Mouse (Mus musculus) kidney, postnatal 4 days (tissue): ENCODE results near the gene Gm28043.
"Not testable (repeated sequence)": the region's sequence is repeated elsewhere in the genome, so short reads cannot be mapped to it uniquely, and the experiment has no call there.

Experiments
- DNase-seq, 2 experiments: peaks; one replicate each; pipeline ENCODE4 v3.0.0; 2021; ENCODE audit warnings: mixed read lengths in 2 of 2

Gene Gm28043

DNA sequence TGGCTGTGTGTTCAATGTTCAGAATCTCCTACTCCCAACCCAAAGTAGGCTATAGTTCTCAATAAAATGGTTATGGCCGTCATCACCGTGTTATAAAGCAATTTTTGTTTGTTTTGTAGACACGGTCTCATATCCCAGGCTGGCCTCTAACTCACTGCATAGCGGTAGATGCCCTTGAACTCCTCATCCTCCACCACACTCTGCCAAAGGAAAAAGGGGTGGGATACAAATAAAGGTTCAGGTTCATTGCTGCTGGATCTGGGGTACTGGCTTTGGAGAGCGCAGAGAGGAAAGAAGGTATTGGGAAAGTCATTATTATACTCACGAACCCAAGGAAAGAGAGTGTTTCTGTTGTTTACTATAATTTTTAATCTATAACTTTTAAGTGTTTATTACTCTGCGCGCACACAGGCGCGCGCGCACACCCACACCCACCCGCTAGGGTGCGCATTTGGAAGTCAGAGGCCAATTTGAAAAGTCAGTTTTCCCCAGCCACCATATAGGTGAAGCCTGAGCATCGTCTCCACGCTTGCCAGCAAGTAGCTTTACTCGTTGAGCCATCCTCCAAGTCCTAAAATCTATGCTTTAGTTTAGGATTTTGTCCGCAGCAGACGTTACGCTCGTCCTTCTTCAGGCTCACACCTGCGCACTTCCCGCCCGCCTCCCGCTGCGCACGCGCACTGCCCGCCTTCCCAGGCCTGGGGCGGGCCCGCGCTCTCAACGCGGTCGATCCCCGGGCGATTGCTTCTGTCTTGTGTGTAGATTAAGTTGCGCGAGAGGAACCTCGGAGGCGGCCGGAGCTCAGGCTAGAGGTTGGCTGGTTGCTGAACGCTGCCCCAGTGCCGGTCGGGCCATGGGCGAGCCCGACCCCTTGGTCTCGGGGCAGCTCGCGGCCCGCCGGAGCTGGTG lies at the start of gene Gm28043, which contains the start of gene Rnf8:
TSS of gene Gm28043 (plus strand) at position 762 of the 909 bp plus-strand sequence.
TSS of gene Rnf8 (plus strand) at position 676 of the 909 bp plus-strand sequence.
- DNase-seq = peak; percentile 95 to 97

DNA sequence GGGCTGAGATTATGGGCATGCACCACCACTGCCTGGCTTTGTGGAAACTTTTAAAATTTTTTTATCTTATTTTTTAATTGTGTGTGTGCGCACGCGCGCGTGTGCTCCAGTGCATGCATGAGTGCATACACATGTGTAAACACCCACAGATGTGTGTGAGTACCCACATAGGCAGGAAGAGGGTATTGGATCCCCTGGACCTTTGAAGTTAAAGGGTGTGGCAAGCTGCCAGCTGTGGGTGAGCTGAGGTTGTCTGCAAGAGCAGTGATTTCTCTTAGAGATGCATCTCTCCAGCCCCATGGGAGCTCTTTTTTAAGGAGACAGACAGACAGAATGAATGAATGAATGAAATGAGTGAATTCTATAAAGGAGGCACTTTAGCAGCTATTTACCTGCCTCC lies 49.2 kb upstream of the Gm28043 start:
- DNase-seq = no peak

DNA sequence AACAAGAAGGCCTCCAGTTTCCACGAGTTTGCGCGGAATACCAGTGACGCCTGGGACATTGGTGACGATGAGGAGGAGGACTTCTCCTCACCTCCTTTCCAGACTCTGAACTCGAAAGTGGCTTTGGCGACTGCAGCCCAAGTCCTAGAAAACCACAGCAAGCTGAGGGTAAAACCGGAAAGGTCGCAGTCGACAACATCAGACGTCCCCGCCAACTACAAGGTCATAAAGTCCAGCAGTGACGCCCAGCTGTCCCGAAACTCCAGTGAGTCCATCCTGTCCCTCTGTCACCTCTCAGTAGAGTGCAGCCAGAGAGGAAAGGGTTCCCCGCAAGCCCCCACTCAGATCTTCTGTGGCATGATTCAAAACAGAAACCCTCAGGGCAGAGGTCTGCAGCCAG lies 46.2 kb upstream of the Gm28043 start:
- DNase-seq = no peak

DNA sequence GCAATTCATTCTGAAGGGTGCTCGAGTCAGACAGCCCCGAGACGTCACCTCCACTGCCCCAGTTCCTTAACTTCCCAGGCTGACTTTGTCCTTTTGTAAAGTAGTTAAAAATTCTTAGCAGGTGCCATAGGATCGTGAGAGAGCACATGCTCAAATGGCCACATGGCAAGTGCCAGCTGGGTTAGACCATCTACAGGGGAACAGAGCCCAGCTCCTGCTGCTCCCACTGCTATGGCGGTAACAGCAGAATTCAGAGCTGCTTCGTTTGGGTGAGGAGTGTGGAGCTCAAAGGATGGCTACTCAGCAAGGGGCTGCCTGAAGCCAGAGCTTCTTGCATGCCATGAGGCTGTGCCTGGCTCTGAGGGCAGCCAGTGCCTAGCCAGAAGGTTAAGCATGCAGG lies 44.8 kb upstream of the Gm28043 start:
- DNase-seq = no peak

DNA sequence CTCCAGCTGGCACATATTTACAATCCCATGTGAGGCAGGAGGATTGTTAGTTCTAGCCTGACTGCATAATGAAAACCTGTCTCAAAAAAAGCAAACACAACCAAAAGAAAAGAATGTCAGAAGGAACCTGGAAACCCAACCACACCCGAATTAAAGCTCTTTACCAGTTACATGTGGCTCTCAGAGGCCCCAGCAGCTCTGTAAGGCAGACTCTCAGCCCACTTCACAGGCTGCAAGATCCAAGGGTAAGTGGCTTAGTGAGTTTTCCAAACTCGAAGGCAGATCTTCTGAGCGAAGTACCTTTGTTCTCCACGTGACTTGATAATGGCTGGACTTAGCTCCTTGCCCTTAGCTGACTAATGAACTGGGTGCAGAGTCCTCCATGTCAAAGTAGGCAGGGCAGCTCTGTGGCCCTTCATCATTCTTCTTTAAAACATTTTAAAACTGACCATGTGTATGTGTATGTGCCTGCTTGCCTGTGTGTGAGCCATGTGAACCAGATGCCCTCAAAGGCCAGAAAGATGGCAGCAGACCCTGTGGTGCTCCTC lies 35.0 kb upstream of the Gm28043 start:
- no peak for DNase-seq

DNA sequence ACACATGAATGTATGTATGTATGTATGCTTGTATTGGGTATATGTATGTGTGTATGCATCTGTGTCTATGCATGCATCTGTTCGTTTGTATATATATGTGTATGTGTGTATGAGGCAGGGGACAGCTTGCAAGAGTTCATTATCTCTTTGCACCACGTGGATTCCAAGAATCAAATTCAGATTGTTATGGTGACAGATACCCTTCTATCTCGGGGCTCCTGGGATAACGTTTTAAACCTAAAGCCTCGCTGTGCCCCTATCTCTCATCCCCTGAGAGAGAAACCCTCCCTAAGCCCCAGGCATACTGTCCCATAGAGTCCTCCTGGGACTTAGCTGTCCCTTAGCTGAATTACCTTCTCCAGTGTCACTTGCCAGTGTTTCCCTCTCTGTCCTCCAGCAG lies 31.1 kb upstream of the Gm28043 start:
- DNase-seq = no peak

DNA sequence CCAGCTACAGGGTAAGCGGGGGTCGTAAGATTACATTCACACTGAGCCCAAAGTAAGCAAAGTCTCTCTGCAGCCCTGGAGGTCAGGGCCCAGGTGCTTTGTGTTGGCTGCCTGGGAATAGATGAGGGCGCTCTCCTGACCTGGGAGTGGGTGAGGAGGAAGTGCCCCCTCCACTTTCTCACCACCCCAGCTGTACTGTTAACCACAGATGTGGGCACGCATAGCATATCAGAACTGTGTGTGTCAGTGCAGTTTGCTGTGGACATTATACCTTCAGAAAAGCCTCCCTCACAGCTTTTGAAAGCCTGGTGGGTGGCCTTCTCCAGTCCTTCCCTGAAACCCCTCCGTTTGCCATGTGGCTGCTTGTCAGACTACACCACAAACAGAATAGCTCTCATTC lies 30.4 kb upstream of the Gm28043 start:
- no peak for DNase-seq

DNA sequence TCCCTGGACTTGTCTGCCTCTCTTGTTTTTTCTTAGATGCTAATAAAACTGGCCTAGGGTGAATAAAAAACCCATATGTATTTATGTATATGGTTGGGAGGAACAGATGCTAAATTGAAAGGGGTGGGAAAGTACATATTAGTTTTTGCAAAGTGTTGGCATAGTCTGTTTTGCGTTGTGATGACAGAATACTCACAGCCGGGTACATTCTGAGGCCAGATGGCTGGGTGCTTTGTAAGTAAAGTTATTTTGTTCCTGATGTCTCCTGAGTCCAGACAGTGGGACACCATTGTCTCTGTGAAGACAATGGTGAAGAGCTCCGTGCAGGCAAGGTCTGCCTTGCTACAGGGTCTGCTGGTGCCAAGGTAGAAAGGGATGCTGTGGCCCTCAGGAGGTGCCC lies 29.9 kb upstream of the Gm28043 start:
- no peak for DNase-seq

DNA sequence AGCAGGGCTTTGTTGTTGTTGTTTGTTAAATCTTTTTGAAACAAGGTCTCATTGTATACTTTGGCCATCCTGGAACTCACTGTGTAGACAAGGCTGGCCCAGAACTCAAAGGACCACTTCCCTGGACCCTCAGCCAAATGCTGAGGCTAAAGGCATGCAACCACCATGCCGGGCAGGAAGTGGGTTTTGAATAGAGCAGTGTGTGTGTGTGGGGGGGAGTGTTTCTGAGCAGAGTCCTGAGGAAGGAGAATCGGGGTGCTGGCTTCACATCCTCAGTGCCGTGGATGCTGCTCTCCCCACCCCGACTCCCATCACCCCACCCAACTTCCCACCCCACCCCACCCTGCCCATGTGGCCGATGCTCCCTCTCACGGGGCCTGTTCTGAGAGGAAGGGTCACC lies 29.2 kb upstream of the Gm28043 start:
- no peak for DNase-seq

DNA sequence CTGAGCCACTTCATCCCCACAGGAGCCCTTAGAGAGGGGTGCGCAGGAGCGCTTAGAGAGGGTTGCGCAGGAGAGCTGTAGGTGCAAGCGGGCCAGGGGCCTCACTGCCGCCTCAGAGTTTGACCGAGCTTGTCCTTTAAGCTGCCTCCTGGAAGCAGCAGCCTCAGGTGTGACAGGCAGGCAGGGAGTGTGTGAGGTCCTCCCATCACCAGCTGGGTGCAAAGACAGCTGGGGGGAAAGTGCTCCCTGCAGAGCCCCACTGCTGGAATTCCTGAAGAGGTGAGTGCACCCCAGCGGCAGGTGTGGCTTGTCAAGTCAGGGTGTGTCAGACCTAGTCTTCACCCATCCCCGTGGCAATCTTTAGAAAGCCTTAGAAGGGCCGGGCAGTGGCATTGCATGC lies 27.8 kb upstream of the Gm28043 start:
- DNase-seq = no peak

DNA sequence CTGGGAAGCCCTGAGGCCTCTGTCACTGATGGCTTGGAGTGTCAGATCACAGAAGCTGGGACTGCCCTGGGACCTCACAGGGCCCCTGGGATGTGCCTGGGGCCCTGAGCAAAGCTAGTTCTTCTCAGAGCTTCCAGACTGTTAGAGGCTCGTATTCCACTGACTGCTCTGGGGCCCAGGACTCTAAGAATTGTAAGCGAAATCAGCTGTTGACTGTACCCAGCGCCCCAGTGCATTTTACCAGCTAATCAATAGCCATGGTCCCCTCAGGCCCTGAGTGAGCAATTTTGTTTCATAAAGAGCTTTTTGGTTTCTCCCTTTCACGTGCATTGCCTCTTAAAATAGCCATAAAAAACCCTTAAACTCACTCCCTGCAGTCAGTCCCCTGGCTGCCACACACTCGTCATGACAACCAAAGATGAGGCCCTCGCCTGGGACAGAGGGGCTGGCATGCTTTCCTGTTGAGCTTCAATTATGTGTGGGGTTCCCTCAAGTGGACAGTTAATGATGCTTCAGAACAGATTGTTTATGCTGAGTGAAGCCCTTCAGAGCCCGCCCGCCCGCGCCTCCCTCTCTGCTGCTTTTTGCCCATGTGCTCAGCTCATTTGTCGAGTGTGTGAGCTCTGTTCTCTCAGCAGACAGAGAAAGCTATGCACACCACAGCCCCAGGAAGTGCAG lies 25.3 kb upstream of the Gm28043 start:
- DNase-seq = no peak

DNA sequence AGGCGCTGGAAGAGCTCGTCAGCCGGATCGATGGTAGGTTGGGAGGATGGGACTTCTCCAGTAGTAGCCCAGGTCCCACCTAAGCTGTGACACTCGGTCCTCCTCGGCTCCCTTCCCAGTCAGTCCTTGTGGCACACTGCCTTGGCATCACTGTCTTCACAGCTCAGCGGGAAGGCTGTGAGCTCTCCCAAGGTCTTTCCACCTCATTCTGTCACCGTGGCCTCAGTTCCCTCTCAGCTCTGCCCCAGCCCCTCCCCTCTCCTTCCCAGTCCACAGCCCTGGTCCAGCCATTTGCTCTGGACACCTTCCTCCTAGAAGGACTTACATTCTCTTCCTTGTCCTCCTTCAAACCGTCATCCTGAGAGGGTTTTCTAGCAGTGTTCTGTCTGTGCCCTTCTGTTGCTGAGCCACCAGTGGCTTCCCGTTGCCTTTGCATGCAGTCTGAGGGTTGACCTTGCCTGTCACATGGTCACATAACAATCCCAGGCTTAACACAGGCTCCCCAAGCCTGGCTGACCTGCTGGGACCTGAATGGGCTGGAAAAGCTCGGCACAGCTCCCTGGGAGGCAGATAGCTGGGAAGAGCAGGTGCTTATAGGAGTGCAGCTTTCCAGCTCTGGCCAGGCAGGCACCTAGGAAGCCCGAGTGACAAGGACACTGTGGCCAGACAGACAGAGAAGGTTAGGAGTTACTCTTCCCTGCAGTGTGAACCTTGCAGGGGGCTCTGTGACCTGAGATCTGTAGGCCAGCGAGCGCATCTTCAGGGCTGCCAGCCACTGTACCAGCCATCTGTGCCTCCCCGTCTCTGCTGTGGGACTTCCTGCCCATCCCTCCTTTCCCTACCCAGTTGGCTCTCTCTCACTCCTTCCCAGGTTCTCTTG lies 18.5 kb upstream of the Gm28043 start:
- DNase-seq = no peak

DNA sequence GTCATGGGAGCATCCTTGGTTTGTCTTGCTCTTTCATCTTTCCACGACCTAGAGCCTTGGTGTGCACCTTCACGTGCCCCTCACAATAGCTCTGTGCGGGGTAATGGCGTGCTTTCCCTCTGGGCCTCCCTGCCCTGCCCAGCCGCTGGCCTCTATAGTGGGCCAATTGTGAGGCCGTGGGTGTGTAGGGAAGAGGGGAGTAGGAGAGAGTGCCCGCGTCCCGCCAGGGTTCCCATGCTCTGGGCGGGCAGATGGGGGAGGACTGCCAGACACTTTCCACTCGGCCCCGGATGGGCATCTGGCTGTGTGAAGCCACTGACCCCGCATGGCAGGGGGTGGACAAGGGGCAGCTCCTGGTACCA lies 17.9 kb upstream of the Gm28043 start:
- no peak for DNase-seq

DNA sequence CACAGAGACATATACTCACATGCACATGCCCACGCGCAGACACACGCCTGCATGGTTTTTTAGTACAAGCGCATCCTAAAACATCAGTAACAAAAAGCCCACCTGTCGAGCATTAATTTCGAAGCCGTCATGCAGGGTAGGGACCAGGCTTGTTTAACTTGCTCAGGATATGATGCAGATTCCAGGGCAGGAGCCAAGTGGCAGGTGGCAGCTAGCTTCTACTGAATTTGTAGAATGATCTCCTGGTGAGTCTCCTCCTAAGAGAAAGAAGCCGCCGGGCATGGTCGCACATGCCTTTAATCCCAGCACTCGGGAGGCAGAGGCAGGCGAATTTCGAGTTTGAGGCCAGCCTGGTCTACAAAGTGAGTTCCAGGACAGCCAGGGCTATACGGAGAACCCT lies 15.6 kb upstream of the Gm28043 start:
- DNase-seq = no peak

DNA sequence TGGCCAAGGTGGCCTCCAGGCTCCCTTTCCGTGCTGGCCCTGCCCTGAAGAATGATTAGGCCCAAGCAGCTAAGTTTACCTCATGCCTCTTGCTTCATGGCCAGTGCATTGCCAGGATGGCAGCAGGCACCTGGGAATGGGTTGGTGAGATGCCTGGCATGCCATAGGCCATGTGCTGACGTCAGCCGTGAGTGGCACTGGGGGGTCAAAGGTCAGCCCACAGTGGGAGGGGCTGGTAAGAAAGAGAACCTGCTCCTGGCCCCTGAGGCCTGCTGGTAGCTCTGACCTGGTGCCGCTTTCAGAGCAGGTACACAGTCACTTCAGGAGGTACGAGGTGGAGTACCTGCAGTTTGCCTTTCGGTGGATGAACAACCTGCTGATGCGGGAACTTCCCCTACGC lies 15.1 kb upstream of the Gm28043 start:
- no peak for DNase-seq

DNA sequence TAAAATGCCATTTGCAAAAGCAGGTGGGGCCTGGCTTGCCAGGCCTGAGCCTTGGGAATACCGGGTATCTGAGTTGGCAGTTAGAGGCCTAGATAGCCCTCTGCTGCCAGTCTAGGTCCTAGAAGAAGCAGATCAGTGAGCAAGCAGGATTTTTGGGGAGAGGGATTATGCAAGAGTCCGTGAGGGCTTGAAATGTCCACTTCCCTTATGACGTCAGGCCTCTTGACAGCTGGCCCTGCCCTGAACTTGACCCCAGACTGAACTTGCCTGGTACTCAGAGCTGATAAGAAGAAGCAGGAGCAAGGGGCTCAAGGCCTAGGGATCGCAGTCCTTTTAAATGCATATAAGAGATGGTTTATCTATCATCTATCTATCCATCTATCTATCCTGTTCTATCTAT lies 13.3 kb upstream of the Gm28043 start:
- no peak for DNase-seq

DNA sequence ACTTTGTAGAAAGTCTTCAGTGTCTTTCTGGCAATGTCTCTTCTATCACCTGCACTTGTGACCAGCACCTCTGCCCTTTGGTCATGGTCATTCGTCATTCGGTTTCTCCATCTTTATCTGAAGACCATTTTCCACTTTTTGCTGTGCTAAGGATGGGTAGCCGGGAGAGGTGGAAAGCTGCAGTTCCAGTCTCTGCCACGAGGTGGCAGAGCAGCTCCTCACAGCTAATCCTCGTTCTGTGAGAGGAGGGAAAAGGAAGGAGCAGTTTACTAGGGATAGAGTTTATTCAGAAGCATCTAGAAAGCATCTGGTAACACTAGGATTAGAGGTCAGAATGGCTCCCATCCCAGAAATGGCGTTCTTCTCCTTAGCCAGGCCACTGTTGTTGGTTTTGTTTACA lies 11.4 kb upstream of the Gm28043 start:
- peak; percentile 91 to 92 for DNase-seq

DNA sequence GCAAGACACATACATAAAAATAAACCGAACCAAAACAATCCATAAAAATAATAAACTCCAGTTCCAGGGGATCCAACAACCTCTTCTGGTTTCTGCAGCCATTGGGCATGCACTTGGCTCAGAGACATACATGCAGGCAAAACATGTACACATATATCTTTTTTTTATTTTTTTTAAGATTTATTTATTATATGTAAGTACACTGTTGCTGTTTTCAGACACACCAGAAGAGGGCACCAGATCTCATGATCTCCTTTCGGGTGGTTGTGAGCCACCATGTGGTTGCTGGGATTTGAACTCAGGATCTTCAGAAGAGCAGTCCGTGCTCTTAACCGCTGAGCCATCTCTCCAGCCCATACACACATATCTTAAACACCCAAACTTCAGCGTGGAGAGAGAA lies 1.2 kb upstream of the Gm28043 start:
- not testable (repeated sequence) for DNase-seq

DNA sequence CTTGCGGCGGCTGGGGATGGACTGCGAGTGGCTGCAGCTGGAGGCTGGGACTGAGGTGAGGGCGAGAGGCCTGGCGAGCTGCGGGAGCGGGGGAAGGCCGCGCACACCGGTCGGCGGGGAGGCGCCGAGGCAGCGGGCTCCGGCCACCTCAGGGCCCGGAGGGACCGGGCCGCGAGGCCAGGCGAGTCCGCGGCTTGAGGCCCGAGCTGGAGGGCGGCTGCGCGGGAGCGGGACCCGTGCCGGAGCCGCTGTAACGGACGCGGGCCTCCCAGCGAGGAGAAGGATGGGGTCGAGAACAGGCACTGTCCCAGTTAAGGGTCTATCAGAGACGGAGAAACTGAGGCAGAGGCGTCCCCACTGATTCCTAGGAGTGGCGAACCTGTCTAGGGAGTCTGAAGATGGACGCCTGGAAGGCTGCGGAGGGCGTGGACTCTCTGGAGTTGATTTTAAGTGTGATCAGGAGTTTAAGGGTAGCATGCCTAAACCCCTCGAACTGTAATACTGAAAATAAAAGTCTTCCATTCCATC lies 412 bp downstream of the Gm28043 start:
- DNase-seq = peak in 1 of 2 experiments; percentile 55

DNA sequence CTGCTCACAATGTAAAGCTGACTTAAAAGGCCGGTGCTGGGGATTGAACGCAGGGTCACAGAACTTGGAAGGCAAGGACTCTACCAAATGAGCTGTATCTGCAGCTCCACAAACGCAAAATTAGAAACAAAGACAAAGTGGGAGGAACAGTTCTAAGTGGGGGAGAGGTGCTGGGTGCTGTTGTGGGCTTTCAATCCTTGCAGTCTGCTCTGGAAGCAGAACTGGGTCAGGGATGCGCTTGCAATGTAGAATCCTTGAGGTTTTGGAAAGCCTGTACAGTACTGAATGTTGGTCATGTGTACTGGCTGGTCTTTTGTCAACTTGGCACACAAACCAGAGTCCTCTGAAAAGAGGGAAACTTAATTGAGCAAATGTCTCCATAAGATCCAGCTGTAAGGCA lies 940 bp downstream of the Gm28043 start:
- DNase-seq = no peak

DNA sequence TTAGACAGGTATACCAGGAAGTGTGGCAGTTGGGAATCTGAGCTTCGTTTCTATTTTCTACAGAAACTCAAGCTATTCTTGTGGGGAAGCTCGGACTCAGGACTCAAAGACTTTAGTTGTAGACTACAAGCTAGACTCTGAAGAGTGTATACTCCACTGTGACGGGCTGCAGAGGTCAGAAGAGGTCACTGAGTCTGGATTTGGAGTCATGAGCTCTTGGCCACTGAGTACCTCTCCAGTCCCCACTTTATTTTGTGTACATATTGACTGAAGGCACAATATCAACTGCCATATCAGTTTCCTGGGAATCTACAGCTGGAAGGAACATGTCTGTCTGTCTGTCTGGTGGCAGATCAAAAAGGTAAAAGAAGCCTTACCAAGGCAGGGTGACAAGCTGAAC lies 4.6 kb downstream of the Gm28043 start:
- DNase-seq = no peak

DNA sequence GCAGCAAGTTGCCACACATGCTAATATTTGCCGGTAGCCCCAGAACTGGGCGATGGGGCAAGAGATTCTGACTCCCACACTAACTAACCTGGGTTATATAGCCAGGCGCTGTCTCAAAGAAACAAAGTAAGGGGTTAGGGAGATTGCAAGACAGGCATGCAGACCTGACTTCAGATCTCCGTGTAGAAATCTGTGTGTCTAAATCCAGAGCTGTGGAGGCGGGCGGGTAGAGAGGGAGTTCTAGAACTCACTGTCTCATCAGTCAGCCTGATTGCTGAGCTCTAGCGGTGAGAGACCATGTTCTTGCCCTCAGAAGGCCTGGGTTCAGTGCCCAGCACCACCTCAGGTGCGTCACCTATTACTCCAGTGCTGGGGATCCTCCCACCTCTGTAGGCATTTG lies 8.8 kb downstream of the Gm28043 start:
- no peak for DNase-seq

DNA sequence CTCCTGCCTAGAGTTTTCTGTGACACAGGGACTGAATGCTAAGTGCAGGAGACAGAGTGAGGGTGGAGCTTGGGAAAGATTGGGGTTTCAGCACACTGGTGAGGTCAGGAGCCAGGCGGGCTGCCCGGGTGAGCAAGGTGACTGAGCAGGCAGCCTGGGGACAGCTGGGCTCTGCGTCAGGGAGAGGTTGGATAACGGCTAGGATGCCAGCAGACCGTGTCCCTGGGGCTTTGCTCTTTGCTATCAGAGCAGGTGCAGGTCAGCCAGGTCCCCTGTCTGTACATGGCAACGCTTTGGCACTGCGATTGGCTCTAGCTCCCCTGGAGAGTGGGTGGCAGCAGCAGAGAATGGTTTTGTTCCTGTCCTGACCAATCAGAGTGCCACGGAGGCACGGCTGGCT lies 12.6 kb downstream of the Gm28043 start:
- DNase-seq = no peak
